Mouse (Mus musculus): ENCODE results near the gene Gm14548. TPM values are rescaled to one million over a fixed set of nuclear protein-coding genes. Genes with fewer than 3 reads are reported as not detected.
"Not testable (repeated sequence)": the region's sequence is repeated elsewhere in the genome, so short reads cannot be mapped to it uniquely, and the experiment has no call there.

Gene Gm14548
- total RNA-seq (2015) (112 and 120 TPM in 2 replicates), total RNA-seq (2017) (89.0 and 89.6 TPM in 2 replicates)

- ATAC-seq (ENCODE audit: poor library complexity, severe bottlenecking) = peak; percentile 98
Observed at GRCm38 (mm10) chr7:3898036-3898590, at the start of gene Gm14548. Gene Gm14548, minus strand, starts transcription at chr7:3898120.

GRCm38 (mm10) chr7:3946117-3946516 lies 48.2 kb upstream of the Gm14548 start:
- peak; percentile 73 for ATAC-seq (ENCODE audit: poor library complexity, severe bottlenecking)

GRCm38 (mm10) chr7:3940915-3941314 lies 43.0 kb upstream of the Gm14548 start:
- ATAC-seq (ENCODE audit: poor library complexity, severe bottlenecking) = peak; percentile 99

GRCm38 (mm10) chr7:3939866-3940525 lies 42.1 kb upstream of the Gm14548 start:
- ATAC-seq (ENCODE audit: poor library complexity, severe bottlenecking) = no peak

- peak; percentile 90 for ATAC-seq (ENCODE audit: poor library complexity, severe bottlenecking)
Observed at GRCm38 (mm10) chr7:3935473-3935872, 37.6 kb upstream of the Gm14548 start.

DNA sequence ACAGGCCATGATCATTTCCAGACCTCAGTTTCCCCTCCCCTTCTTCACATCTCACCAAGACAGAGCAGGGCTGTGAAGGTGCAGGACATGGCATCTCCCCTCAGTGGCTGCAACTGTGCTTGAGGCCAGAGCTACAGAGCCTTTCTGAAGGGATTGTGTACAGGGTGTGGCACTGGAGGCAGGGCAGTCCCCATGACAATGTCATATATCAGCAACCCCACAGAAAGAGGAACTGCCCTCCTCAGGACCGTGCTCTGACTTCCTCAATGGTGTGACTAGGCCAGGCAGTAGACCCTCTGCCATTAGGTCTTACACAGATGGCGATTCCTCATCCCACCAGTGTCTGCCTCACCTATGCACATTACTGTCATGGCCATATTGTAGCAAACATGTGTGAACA lies 17.5 kb upstream of the Gm14548 start, which contains the start of gene Lilra6:
Gene Lilra6, minus strand, starts transcription at position 117 of the 400 bp plus-strand sequence.
- peak; percentile 64; the same call in 1 of the 2 replicates for ATAC-seq (ENCODE audit: poor library complexity, severe bottlenecking)

- peak; percentile 40; the same call in 1 of the 2 replicates for ATAC-seq (ENCODE audit: poor library complexity, severe bottlenecking)
Observed at GRCm38 (mm10) chr7:3903704-3904103, 5.8 kb upstream of the Gm14548 start.

GRCm38 (mm10) chr7:3875032-3875431 lies 22.9 kb downstream of the Gm14548 start:
- ATAC-seq (ENCODE audit: poor library complexity, severe bottlenecking) = peak; percentile 52; the same call in 1 of the 2 replicates

DNA sequence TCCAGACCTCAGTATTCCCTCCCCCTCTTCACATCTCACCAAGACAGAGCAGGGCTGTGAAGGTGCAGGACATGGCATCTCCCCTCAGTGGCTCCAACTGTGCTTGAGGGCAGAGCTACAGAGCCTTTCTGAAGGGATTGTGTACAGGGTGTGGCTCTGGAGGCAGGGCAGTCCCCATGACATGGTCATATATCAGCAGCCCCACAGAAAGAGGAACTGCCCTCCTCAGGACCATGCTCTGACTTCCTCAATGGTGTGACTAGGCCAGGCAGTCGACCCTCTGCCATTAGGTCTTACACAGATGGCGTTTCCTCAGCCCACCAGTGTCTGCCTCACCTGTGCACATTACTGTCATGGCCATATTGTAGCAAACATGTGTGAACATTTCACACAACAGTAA lies 53.0 kb downstream of the Gm14548 start, which contains the start of gene Pira2:
Gene Pira2, minus strand, starts transcription at position 101 of the 400 bp plus-strand sequence.
- ATAC-seq (ENCODE audit: poor library complexity, severe bottlenecking) = not testable (repeated sequence)

- peak; percentile 84 for ATAC-seq (ENCODE audit: poor library complexity, severe bottlenecking)
Observed at GRCm38 (mm10) chr7:3837854-3838253, 60.1 kb downstream of the Gm14548 start.

Other genes with a start within 250 kb of the Gm14548 start
- gene Leng1, start 232.3 kb downstream of the Gm14548 start, total RNA-seq (2015) = 7.8 and 8.7 TPM in 2 replicates
- 9.4 and 15.4 TPM in 2 replicates for gene Leng1, start 232.3 kb downstream of the Gm14548 start, total RNA-seq (2017)
- gene Tmc4, start 220.6 kb downstream of the Gm14548 start, total RNA-seq (2015) = 9.0 and 9.9 TPM in 2 replicates
- 9.8 and 11.8 TPM in 2 replicates for gene Tmc4, start 220.6 kb downstream of the Gm14548 start, total RNA-seq (2017)
- 30.0 and 34.0 TPM in 2 replicates for gene Tsen34, start 205.3 kb downstream of the Gm14548 start, total RNA-seq (2015)
- 25.3 and 28.3 TPM in 2 replicates for gene Tsen34, start 205.3 kb downstream of the Gm14548 start, total RNA-seq (2017)
- 96.2 and 102 TPM in 2 replicates for gene Mboat7, start 204.6 kb downstream of the Gm14548 start, total RNA-seq (2015)
- 47.2 and 55.7 TPM in 2 replicates for gene Mboat7, start 204.6 kb downstream of the Gm14548 start, total RNA-seq (2017)
- 1,476 and 1,615 TPM in 2 replicates for gene Rps9, start 194.1 kb downstream of the Gm14548 start, total RNA-seq (2015)
- 1,141 and 1,307 TPM in 2 replicates for gene Rps9, start 194.1 kb downstream of the Gm14548 start, total RNA-seq (2017)
- gene Pirb, start 177.7 kb downstream of the Gm14548 start, total RNA-seq (2015) = 366 and 379 TPM in 2 replicates
- gene Pirb, start 177.7 kb downstream of the Gm14548 start, total RNA-seq (2017) = 233 and 235 TPM in 2 replicates
- 18.7 and 22.7 TPM in 2 replicates for gene Gm15448, start 72.4 kb downstream of the Gm14548 start, total RNA-seq (2015)
- gene Gm15448, start 72.4 kb downstream of the Gm14548 start, total RNA-seq (2017) = 22.1 and 25.4 TPM in 2 replicates
- gene Pira2, start 53.1 kb downstream of the Gm14548 start, total RNA-seq (2015) = 119 and 123 TPM in 2 replicates
- gene Pira2, start 53.1 kb downstream of the Gm14548 start, total RNA-seq (2017) = 111 and 114 TPM in 2 replicates
- 132 and 138 TPM in 2 replicates for gene Lilra6, start 17.4 kb upstream of the Gm14548 start, total RNA-seq (2015)
- gene Lilra6, start 17.4 kb upstream of the Gm14548 start, total RNA-seq (2017) = 123 and 141 TPM in 2 replicates
- gene Lair1, start 165.1 kb upstream of the Gm14548 start, total RNA-seq (2015) = 31.5 and 39.5 TPM in 2 replicates
- gene Lair1, start 165.1 kb upstream of the Gm14548 start, total RNA-seq (2017) = 58.7 and 60.8 TPM in 2 replicates
- gene Ttyh1, start 221.3 kb upstream of the Gm14548 start, total RNA-seq (2015) = not detected in 2 replicates
- not detected in 2 replicates for gene Ttyh1, start 221.3 kb upstream of the Gm14548 start, total RNA-seq (2017)
- gene Leng8, start 238.9 kb upstream of the Gm14548 start, total RNA-seq (2015) = 34.2 and 48.8 TPM in 2 replicates
- 35.2 TPM in 2 replicates for gene Leng8, start 238.9 kb upstream of the Gm14548 start, total RNA-seq (2017)